Mouse (Mus musculus) G1E (cell line): ENCODE measurements around the gene Zfp513.

Experiments used
- CTCF ChIP-seq: IDR thresholded peaks from 2 replicates; pipeline ENCODE4 v1.5.1; 2012; ENCODE audit warnings: low read depth, low read length, inconsistent platforms, mixed read lengths
- GATA1 ChIP-seq: IDR thresholded peaks from 2 replicates; pipeline ENCODE4 v1.6.1; 2012; ENCODE audit warnings: borderline replicate concordance, low read length, inconsistent platforms, mixed read lengths
- GATA2 ChIP-seq: IDR thresholded peaks from 2 replicates; pipeline ENCODE4 v1.6.1; 2012; ENCODE audit warnings: low read depth, low read length, inconsistent platforms, borderline replicate concordance
- POLR2AphosphoS5 ChIP-seq: IDR thresholded peaks from 2 replicates; pipeline ENCODE4 v1.6.1; 2012; ENCODE audit warnings: low read depth, low read length, inconsistent platforms; ENCODE audit not compliant: insufficient replicate concordance
- TAL1 ChIP-seq: conservative IDR thresholded peaks from 2 replicates; pipeline ENCODE4 v1.6.1; 2012; ENCODE audit warnings: low read depth, low read length, inconsistent platforms, mixed read lengths

- no peak for TF ChIP-seq CTCF
- TF ChIP-seq POLR2AphosphoS5 = no peak
- no peak for TF ChIP-seq GATA2
- TF ChIP-seq TAL1 = no peak; the same call in 1 of the 2 replicates
- TF ChIP-seq GATA1 = no peak
Measured at GRCm38 (mm10) chr5:31218294-31218693, 16.2 kb upstream of the Zfp513 start.
